Mouse (Mus musculus) small intestine, adult 2 months (tissue): ENCODE results near the gene Ssr2. TPM values are rescaled to one million over a fixed set of nuclear protein-coding genes. Genes with fewer than 3 reads are reported as not detected.

Experiments
- H3K27ac ChIP-seq: fragments of 200-500 bp; 2 replicates; pipeline ENCODE4 v1.5.1; 2012; ENCODE audit warnings: low read depth, low read length, control low read depth, inconsistent platforms; ENCODE audit not compliant: insufficient read depth
- H3K27me3 ChIP-seq: fragments of 200-500 bp; 2 replicates; pipeline ENCODE4 v1.6.1; 2012; ENCODE audit warnings: mild to moderate bottlenecking, moderate library complexity, low read length, inconsistent platforms; ENCODE audit not compliant: control insufficient read depth, insufficient read depth
- H3K36me3 ChIP-seq: fragments of 200-500 bp; 2 replicates; pipeline ENCODE4 v1.6.1; 2012; ENCODE audit warnings: mild to moderate bottlenecking, low read length, control low read depth, inconsistent platforms; ENCODE audit not compliant: control insufficient read depth, insufficient read depth
- H3K4me1 ChIP-seq: fragments of 200-500 bp; 2 replicates; pipeline ENCODE4 v1.6.1; 2012; ENCODE audit warnings: low read length, inconsistent platforms, mixed read lengths; ENCODE audit not compliant: control insufficient read depth, insufficient read depth, insufficient read length
- H3K4me3 ChIP-seq: fragments of 200-500 bp; 2 replicates; pipeline ENCODE4 v1.5.1; 2012; ENCODE audit warnings: low read depth, mild to moderate bottlenecking, control low read depth, inconsistent platforms, low read length, moderate library complexity
- CTCF ChIP-seq: fragments of 200-500 bp; IDR thresholded peaks from 2 replicates; pipeline ENCODE4 v1.5.1; 2012; ENCODE audit warnings: low read depth, mild to moderate bottlenecking, control low read depth, inconsistent platforms, low read length, moderate library complexity, mixed read lengths; ENCODE audit not compliant: insufficient replicate concordance, insufficient read length; ENCODE audit errors: extremely low read depth
- POLR2A ChIP-seq: fragments of 200-500 bp; IDR thresholded peaks from 2 replicates; pipeline ENCODE4 v1.6.1; 2012; ENCODE audit warnings: low read depth, mild to moderate bottlenecking, control low read depth, inconsistent platforms, low read length, moderate library complexity
- WGBS: fragments of 180-500 bp; shearing (Covaris S2); methylation state at CpG from one replicate; pipeline ENCODE4 v1.1.7; 2018; 5-methylcytosine and 5-hydroxymethylcytosine counted together
- polyA plus RNA-seq: library from polyadenylated mRNA; depleted of rRNA; stranded (reverse); fragments of >200 nt; gene quantifications from 2 replicates; pipeline ENCODE4 v1.2.3, GENCODE M21; 2012

The Ssr2 gene
- polyA plus RNA-seq, 1 experiment: 182 TPM

DNA sequence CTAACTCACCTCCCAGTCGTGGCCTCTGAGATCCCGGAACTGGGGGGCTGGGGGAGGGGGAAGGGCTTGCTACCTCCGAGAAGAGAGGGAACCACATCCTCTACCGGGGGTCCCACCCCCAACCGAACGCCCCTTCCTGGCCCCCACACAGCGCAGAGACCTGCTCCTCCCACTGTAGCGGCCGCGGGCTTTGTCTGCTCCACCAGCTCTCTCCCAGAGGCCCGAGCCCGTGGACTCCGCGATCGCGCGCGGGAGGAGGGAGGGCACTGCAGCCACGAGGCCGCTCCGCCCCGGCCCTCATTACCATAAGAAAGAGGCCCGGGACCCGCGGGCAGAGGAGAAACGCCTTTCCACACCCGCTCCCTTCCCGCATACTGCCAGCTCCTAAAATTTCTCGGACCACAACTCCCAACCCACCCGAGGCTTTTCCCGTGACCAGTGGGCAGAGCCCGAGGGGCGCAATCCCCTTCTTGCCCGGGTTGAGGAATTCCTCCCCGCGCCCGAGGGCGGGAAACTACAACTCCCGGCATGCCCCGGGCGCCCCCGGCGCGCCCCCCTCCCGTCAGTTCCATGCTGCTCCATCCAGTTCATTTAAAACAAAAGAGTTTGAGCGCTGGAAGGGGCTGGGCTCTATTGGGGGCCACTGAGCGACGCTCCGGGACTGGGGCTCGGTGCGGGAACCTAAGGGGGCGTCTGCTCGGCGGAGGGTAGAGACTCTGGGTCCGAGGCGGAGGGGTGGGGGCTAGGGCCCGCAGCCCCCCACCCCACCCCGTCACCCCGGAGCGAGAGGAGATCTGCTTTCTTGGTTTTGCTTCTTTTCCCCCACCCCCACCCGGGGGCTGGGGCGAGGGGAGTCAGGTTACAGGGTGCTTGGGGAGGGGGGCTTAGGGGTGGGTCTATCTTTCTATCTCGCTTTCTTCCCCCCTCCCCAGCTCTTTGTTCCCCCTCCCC is 44.1 kb upstream of the Ssr2 start:
- TF ChIP-seq CTCF (no peak), POLR2A (0 out of 2 replicates have a peak, but pooled peaks have one; percentile 20)
- peaks cover 10% of the 10 kb centered on the region for H3K4me1 ChIP-seq
- no peaks in the 10 kb centered on the region for H3K36me3 ChIP-seq
- H3K27ac ChIP-seq: no peak overlapping the region
- WGBS: 1% methylated on average over 61 of the region's 63 CpGs
- H3K27me3 ChIP-seq: 0 out of 2 replicates have a peak, but pooled peaks cover 6% of the 10 kb centered on the region
- H3K4me3 ChIP-seq: peak overlapping the region; percentile 98

DNA sequence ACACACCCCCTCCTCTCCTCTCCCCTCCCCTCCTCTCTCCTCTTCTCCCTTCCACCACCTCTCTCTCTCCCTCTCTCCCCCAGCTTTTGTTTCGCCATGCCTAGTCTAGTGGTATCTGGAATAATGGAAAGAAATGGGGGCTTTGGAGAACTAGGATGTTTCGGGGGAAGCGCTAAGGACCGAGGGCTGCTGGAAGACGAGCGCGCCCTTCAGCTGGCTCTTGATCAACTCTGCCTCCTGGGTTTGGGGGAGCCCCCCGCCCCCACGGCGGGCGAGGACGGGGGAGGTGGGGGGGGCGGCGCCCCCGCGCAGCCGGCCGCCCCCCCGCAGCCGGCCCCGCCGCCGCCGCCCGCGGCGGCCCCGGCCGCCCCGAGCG is 43.4 kb upstream of the Ssr2 start, which contains the start of gene Mex3a:
Gene Mex3a (plus strand): TSS at position 97 of the 376 bp plus-strand sequence.
- Histone ChIP-seq H3K4me3 (peak within 1 kb of the TSS; percentile 98), H3K36me3 (no peaks in the 10 kb centered on the region), H3K4me1 (peaks cover 14% of the 10 kb centered on the region), H3K27me3 (0 out of 2 replicates have a peak, but pooled peaks cover 6% of the 10 kb centered on the region), H3K27ac (no peak within 1 kb of the TSS)
- TF ChIP-seq POLR2A (no peak), CTCF (no peak)
- WGBS: 3% methylated on average over 17 of the region's 31 CpGs

DNA sequence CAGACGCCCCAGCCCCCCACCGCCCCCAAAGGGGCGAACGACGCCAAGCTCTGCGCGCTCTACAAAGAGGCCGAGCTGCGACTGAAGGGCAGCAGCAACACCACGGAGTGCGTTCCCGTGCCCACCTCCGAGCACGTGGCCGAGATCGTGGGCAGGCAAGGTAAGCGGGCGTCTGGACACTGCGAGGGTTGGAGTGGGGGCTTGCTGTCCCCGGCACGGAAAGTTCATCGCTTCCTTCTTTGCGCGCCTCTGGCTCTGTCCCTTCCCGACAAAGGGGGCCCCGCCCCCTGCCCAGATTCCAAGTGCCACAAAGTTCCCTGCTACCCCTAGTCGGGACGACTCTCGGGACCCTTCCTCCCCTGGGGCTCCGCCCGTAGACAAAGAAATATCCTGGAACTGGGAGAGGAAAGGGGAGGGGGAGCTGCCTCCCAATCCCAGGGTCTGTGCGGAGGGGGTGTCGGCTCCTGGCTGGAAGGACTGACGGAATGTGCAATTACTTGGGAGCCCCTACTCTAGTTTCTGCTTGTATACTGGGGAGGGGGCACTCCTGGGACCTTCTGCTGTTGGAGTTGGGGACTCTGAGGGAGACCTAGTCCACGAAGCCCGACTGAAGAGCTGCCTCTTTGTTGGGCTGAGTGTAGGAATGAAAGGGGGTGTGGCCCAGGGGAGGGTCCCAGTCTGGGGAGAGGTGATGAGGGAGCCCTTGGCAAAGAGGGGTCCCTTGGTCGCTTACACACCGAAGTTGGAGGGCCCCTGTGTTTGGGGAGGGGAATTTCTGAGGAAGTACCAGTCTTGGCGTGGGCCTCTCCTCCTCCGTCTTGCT is 42.8 kb upstream of the Ssr2 start:
- TF ChIP-seq POLR2A (no peak), CTCF (no peak)
- Histone ChIP-seq H3K4me1 (peaks cover 14% of the 10 kb centered on the region), H3K36me3 (no peaks in the 10 kb centered on the region), H3K4me3 (peak overlapping the region; percentile 59), H3K27me3 (0 out of 2 replicates have a peak, but pooled peaks cover 6% of the 10 kb centered on the region), H3K27ac (no peak overlapping the region)
- WGBS: 8% methylated on average over 39 of the region's 40 CpGs

DNA sequence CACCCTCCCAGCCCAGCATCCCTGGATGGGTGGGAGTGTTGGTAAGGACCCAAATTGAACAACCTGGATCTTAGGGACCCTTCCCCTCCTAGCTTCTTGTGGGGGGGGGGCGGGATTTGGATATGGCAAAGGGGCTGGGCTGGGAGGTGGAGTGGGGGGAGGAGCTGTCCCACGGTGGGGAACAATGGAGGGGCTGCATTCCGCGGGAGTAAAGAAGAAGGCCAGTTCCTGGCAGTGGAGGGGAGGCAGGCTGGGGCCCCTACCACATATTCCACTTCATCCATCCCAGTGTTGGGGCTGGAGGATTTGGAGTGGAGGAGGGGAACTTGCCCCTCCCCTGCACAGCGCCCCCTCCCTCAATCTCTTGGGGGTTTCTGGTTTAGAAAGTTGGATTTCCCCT is 42.0 kb upstream of the Ssr2 start:
- H3K27ac ChIP-seq: no peak overlapping the region
- H3K4me3 ChIP-seq: no peak overlapping the region
- H3K27me3 ChIP-seq: 0 out of 2 replicates have a peak, but pooled peaks cover 6% of the 10 kb centered on the region
- peaks cover 14% of the 10 kb centered on the region for H3K4me1 ChIP-seq
- H3K36me3 ChIP-seq: no peaks in the 10 kb centered on the region
- WGBS: 52% methylated on average over 5 of the region's 5 CpGs
- TF ChIP-seq CTCF: no peak
- TF ChIP-seq POLR2A: no peak

DNA sequence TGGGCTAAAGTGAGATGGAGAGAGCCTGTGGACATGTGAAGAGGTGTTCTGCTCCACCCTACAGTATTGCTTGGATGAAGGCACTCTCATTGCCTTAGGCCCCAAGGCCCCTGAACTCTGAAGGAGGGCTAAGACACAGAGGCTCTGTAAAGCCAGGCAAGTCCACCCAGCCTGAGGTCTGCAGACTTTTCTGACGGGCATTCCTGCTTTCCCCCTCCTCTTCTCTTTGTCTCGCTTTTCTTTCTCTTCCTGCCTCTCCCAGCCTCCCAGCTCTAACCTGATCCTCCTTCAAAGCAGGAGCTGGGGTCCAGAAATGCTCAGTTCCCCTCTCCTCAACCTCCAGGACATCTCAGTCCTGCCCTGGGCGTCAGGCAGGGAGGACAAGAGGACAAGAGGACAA is 40.7 kb upstream of the Ssr2 start:
- whole genome bisulfite sequencing: 82% methylated on average over 3 of the region's 3 CpGs
- no peak overlapping the region for H3K4me3 ChIP-seq
- TF ChIP-seq POLR2A (no peak), CTCF (no peak)
- H3K27me3 ChIP-seq: 0 out of 2 replicates have a peak, but pooled peaks cover 6% of the 10 kb centered on the region
- H3K4me1 ChIP-seq: peaks cover 14% of the 10 kb centered on the region
- no peak overlapping the region for H3K27ac ChIP-seq
- H3K36me3 ChIP-seq: no peaks in the 10 kb centered on the region

DNA sequence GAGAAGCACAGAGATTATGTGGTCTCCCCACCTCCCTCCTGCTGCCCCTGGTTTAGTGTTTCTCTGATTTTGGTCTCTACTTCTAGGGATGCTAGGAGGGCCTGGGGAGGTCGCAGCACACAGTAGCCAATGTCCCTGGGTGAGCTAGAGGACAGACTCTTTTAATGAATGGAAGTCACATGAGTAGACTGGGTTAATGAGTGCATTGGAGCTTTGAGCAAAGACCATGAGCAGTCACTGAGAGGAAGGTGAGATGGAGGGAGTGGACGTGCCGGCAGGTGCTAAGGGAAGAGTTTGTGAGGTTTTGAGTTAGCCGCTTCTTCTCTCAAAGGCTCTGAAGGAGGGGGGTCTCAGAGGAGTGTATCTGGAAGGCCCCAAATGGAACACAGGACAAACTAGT is 40.1 kb upstream of the Ssr2 start:
- TF ChIP-seq CTCF: no peak
- TF ChIP-seq POLR2A: no peak
- no peak overlapping the region for H3K4me3 ChIP-seq
- H3K4me1 ChIP-seq: peaks cover 14% of the 10 kb centered on the region
- H3K36me3 ChIP-seq: no peaks in the 10 kb centered on the region
- 0 out of 2 replicates have a peak, but pooled peaks cover 6% of the 10 kb centered on the region for H3K27me3 ChIP-seq
- 95% methylated on average over 4 of the region's 4 CpGs for WGBS
- no peak overlapping the region for H3K27ac ChIP-seq
